In the genomic region with DNA sequence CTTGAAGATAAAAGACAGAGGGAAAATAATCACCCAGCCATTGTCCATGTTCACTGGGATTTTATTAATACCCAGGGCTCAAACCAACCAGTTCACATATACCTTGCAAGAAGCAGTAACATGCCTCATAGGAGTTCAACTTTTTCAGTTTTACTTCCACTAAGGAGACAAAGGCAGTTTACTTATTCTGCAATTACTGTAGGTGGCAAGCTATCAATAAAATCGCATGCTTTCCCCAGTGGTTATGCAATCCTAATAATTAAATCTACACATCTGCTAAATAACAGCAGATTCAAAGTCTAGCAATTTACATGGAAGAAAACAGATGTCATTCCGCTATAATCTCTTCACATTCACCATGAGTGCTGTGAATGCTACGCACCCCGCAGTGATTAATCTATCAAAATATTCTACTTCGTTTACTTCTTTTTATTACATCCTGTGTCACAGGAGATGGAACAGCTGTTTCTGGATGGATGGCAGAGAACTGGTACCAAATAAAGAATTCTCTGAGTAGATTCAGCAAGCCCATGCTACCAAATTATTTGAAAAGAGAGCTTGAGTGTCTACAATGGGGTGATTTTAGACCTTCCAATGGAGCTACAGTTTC, we compare ENCODE assay signal across 13 mouse cellular contexts.
"Had no signal": no experiment of that assay in that cellular context is flagged by ENCODE, and none has a peak within 500 bp of the region (broad histone marks: within the 10 kb centered on the region; RNA-seq: fewer than 3 reads in every experiment).

No protein-coding gene starts in this region.

- DNase-seq: kidney, adult 9 months; kidney, postnatal 36 days; layer of hippocampus, adult 9-11 months; layer of hippocampus, postnatal 36 days; right cerebral cortex, adult 18-20 months; right cerebral cortex, postnatal 25 days; thymus, postnatal 4 days had no signal

- H3K4me2 ChIP-seq: limb, embryonic 15.5 days; liver, embryonic 12.5 days; midbrain, embryonic 13.5 days; neural tube, embryonic 12.5 days had no signal

- H3K4me1 ChIP-seq: limb, embryonic 15.5 days; liver, embryonic 12.5 days; midbrain, embryonic 13.5 days; neural tube, embryonic 12.5 days had no signal

- H3K36me3 ChIP-seq: limb, embryonic 15.5 days; liver, embryonic 12.5 days; midbrain, embryonic 13.5 days; neural tube, embryonic 12.5 days had no signal

- H3K27me3 ChIP-seq: limb, embryonic 15.5 days; liver, embryonic 12.5 days; midbrain, embryonic 13.5 days; neural tube, embryonic 12.5 days had no signal

- H3K9ac ChIP-seq: limb, embryonic 15.5 days; liver, embryonic 12.5 days; midbrain, embryonic 13.5 days; neural tube, embryonic 12.5 days had no signal

- H3K4me3 ChIP-seq: limb, embryonic 15.5 days; liver, embryonic 12.5 days; midbrain, embryonic 13.5 days; myocyte; neural tube, embryonic 12.5 days had no signal

- H3K27ac ChIP-seq: kidney, postnatal 0 days; limb, embryonic 15.5 days; liver, embryonic 12.5 days; midbrain, embryonic 13.5 days; neural tube, embryonic 12.5 days had no signal

- ATAC-seq: liver, embryonic 12.5 days; midbrain, embryonic 13.5 days had no signal

- H3K9me3 ChIP-seq: limb, embryonic 15.5 days; liver, embryonic 12.5 days; midbrain, embryonic 13.5 days; neural tube, embryonic 12.5 days had no signal
